Mouse (Mus musculus) retina, adult 2 months (tissue): Measurements from ENCODE around the gene Tas2r136.

Experiments
- DNase-seq: peaks from one replicate; pipeline ENCODE4 v3.0.0-alpha.2; 2012; ENCODE audit warnings: low read depth, low spot score

The Tas2r136 gene

GRCm38 (mm10) chr6:132778062-132778461 lies at the start of gene Tas2r136:
Gene Tas2r136 (minus strand): TSS chr6:132778162.
- DNase-seq: no peak

GRCm38 (mm10) chr6:132802518-132802917 lies 24.6 kb upstream of the Tas2r136 start, which contains the start of gene Tas2r117:
Gene Tas2r117 (plus strand): TSS chr6:132802818.
- no peak for DNase-seq

- DNase-seq: no peak
Observed at GRCm38 (mm10) chr6:132795393-132795792, 17.4 kb upstream of the Tas2r136 start.

GRCm38 (mm10) chr6:132761831-132762230 lies 16.1 kb downstream of the Tas2r136 start, which contains the start of gene Tas2r102:
Gene Tas2r102 (plus strand): TSS chr6:132762131.
- no peak for DNase-seq

GRCm38 (mm10) chr6:132754430-132754829 lies 23.5 kb downstream of the Tas2r136 start, which contains the start of gene Tas2r124:
Gene Tas2r124 (plus strand): TSS chr6:132754730.
- DNase-seq: no peak

GRCm38 (mm10) chr6:132750206-132750605 lies 27.8 kb downstream of the Tas2r136 start:
- no peak for DNase-seq

- no peak for DNase-seq
Observed at GRCm38 (mm10) chr6:132737935-132738334, 40.0 kb downstream of the Tas2r136 start, which contains the start of gene Tas2r115. Gene Tas2r115 (minus strand): TSS chr6:132738035.
